Mouse (Mus musculus) urinary bladder, adult 2 months (tissue): Measurements from ENCODE around the gene Cd300ld3. TPM values are rescaled to one million over a fixed set of nuclear protein-coding genes. Genes with fewer than 3 reads are reported as not detected.

Source experiments
- DNase-seq: peaks from one replicate; pipeline ENCODE4 v3.0.0; 2022; ENCODE audit warnings: low spot score
- polyA plus RNA-seq: library from polyadenylated mRNA; depleted of rRNA; stranded (reverse); fragments of >200 nt; gene quantifications from 2 replicates; pipeline ENCODE4 v1.2.3, GENCODE M21; 2012; rRNA removed

Gene Cd300ld3
- 16.9 and 17.1 TPM in 2 replicates for polyA plus RNA-seq

DNA sequence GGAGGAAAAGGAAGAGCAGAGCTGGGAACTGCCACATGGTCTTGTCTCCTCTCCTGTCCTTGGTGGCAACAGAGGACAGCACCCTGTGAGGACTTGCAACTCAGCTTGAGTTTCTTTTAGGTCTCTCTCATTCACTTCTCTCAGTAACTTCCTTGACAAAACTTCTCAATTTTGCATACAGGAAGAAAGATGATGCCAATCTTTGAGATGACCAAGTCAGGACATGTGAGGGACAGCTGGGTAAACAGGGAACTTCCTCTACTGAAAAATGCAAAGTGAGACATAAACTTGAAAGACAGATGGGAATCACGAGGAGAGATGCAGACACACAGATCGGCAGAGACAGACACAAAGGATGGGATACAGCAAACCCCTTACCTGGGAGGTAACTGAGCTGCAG, at the start of gene Cd300ld3:
Gene Cd300ld3, minus strand, starts transcription at position 151 of the 400 bp plus-strand sequence.
- no peak for DNase-seq

DNA sequence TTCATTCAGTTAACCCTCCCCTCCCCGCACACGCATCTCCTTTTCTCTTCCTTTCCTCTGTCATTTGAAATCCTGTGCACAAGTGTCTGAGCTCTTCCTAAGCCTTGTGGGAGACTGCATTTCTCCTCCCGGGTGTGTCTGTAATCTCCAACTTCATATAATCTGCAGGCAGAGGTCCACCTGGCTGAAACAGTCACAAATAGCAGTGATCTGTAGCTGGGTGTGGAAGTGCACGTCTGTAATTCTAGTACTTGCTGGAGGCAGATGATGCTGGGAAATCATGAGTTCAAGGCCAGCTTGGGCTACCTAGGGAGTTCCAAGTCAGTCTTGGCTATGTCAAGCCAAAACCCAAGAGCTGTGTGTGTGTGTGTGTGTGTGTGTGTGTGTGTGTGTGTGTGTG, 43.9 kb upstream of the Cd300ld3 start:
- DNase-seq = no peak

DNA sequence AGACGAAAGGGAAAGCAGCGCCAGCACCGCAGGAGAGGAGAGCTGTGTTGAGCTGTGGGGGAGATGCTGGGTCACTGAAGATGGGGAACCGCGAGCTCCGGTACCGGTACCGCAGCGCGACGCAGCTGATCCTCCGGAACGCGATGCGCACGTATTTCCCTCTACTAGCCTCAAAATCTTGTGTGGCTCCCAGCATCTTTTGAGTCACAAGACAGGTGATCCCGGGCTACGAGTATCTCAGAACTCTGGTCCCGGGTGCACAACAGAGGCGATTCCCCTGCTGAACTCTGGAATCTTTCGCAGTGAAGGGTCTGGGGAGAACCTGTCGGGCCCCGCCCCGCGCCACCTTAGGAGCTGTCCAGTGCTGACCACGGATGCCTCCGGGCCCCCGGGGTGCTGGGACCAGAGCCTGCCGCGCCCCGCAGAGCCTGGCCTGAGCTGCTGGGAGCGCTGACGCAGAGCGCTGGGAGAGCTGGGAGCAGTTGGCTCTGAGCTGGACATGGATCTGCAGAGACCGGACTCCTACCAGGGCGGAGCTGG, 43.2 kb upstream of the Cd300ld3 start, which contains the start of gene Rab37:
Gene Rab37, plus strand, starts transcription at position 70 of the 540 bp plus-strand sequence.
- no peak for DNase-seq

DNA sequence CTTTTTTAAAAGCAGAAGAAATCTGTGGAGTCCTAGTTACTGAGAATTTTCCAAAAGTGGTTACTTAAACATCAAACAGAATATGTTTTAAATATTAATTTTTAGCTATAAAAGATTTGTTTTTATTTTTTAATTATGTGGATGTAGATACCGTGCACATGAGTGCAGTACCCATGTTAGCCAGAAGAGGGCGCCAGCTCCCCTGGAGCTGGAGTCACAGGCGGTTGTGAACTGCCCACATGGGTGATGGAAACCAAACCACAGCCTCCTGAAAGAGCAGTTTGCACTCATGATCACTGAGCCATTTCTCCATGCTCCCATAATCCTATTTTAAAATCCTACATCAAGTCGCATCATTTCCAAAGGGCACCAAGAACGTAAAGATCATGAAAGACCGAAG, 41.6 kb upstream of the Cd300ld3 start:
- DNase-seq = no peak

DNA sequence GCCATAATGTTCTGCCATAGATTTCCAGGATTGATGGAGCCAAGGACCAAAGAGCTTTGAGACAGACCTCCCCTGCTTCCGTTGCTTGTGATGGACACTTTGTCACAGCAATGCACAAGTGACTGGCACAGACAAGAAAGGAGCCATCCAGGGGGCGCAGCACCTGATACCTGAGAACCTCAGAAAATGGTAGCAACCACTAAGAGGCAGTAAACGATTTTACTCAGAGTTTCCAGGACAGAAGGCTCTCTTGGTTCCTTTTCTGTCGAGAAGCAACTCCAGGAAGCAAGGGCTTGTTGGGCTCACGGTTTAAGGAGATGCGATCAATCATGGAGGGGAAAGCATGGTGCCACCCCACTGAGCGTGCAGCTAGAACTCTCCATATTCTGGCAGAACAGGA, 38.0 kb upstream of the Cd300ld3 start:
- DNase-seq = no peak

DNA sequence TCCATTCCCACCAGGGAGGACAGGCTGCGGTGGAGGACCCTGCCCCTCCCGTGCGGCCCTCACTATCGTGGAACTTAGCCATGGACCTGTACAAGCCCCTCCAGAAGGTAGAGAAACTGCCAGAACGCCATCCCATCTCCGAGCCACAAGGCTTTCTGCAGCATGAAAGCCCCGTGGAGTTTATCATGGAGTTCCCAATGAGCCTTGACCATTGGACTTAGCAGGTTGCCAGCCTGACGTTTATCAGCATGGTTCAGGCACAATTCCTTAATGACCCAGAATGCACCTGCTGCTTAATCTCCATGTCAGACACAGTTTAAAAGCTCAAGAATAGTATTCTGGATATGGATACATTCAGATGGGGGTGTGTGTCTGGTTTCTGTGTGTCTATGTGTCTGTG, 36.9 kb upstream of the Cd300ld3 start:
- no peak for DNase-seq

DNA sequence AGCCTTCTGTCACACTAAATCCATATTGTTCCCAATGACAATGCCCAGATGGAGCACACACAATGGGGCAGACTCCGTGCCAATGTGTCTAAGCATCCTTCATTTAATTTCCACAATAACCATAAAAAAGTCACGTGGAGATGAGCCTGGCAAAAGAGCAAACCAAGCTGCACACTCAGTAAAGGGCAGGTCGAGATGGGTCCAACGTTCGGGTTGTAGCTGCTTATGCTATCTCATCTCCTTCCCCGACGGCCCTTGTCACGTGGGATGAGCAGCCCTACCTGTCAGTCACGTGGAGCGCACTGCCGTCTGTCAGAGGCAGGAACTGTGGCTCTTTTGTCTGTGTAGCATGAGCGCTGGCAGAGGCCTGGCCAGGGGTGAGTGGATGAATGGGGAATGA, 36.4 kb upstream of the Cd300ld3 start:
- DNase-seq = no peak

DNA sequence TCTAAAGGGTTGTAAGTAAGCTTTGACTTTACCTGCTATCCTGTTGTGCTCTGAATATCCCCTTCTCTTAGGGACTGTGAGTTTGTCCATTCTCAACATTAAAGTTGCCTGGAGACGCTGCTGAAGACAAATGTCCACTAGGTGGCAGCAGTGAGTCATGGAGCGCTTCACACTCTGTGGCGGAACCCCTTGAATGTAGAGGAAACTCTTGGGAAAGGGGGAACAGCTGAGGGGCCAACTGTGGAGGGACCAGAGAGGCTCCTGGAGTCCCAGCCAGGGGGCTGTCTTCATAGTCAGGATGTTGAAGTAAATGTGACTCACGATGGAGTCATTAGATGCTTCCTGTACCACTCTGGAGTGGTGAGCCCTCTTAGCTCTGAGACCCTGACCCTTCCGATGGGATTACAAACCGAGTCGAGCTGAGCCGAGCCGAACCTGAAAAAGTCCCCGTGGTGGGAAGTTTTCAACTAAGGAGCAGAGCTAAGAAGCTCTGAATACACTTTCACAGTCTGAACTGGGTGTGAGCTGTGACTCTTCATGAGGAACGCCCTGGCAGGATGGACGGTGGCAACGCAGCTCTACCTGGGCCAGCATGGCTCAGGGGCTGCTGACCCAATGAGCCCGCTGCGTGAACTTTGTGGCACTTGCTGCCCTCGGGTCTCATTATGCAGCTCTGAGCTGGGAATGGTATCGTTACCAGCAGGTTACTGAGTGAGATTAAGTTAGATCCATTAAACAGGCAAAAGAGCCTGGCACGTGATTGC, 35.3 kb upstream of the Cd300ld3 start:
- DNase-seq = no peak

DNA sequence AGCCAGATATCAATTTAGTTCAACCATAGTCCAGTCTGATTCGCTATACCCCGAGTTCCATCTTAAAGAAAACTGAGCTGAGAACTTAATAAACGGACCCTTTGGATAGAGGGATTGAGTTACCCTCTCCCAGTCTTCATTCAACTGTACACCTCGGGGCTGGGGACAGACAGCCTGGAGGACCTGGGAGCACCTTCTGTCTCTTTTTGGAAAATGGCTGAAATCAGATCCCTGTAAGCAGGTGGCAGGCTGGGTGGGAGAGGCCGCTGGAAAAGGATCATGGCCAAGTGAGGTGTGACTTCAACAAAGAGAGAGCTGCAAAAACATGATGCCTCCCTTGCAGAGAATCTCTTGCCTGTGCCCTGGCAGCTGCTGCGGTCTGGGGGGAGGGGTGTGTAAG, 34.0 kb upstream of the Cd300ld3 start:
- no peak for DNase-seq

DNA sequence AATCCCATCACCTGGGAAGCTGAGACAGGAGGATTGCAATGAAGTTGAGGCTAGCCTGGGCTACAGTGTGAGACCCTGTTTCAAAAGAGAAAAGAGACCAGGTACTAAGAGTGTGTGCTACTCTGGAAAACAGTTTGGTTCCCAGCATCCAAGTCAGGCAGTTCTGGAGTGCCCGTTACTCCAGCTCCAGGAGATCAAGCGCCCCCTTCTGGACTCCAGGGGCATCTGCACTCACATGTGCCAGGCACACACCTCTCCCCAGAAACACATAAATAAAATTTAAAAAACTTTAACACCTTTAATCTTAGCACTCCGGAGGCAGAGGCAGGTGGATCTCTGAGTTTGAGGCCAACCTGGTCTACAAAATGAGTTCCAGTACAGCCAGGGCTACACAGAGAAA, 33.2 kb upstream of the Cd300ld3 start:
- no peak for DNase-seq

DNA sequence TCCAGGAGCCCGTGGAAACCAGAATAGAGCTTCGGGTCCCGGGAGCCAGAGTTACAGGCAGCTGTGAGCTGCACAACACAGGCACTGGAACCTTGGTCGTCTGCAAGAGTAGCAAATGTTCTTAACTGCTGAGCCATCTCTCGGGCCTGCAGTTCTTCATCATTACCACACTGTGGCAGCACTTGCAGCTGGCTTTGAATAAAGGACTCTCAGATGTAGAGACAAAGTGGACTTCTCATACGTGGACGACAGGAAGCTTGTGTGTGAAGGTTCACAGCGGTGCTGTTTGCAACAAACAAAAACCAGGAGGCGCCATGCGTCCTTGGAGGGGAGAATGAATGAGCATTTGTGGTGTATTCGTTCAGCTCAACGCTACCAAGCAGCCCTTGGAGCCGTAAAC, 32.7 kb upstream of the Cd300ld3 start:
- DNase-seq = no peak

DNA sequence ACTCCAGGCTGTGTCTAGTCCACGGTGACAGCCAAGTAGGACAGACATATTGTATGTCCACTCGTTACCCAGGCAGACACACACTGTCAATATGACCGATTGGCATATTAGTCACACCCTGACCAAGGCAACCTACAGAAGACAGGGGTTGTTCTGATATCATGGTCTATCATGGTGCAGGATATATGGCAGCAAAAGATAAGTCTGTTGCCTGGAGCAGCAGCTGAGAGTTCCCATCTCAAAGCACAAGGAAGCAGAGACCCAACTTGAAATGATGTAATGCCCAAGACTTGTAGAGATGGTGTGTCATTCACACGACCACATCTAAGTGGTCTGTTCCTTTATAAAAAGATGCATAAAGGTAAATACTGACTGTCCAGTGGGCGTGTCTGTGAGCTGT, 30.5 kb upstream of the Cd300ld3 start:
- no peak for DNase-seq

DNA sequence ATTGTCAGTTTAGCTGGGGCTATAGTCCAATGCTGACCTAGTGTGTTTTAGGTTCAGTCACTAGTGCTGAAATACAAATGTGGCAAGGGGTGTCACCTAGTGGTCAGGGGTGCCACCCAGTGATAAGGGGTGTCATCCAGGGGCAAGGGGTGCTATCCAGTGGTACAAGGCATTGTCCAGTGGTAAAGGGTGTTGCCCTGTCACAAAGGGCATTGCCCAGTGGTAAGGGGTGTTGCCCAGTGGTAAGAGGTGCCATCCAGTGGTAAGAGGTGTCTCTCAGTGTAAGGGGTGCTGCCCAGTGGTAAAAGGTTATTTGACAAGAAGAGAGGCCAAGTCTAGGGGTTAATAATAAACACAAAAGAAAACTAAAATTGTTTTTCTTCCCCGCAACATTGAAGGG, 29.2 kb upstream of the Cd300ld3 start:
- no peak for DNase-seq

DNA sequence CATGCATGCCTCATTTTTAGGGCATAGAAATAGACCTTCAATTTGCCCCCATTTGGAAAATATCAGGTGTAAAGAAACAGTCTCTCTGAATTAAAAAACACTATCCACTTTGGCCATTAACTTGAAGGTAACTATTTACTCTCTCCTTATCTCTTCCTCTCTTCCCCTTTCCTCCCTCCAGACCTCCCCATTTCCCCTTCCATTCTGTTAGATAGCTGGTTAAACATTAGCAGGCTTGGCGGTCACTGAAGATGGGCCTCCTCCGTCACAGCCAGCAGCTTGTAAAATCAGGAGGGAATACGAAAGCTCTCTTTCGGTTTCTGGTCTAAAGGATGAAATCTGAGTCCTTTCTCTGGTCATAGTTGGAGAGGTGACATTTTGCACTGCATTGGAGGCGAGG, 27.6 kb upstream of the Cd300ld3 start:
- DNase-seq = no peak

DNA sequence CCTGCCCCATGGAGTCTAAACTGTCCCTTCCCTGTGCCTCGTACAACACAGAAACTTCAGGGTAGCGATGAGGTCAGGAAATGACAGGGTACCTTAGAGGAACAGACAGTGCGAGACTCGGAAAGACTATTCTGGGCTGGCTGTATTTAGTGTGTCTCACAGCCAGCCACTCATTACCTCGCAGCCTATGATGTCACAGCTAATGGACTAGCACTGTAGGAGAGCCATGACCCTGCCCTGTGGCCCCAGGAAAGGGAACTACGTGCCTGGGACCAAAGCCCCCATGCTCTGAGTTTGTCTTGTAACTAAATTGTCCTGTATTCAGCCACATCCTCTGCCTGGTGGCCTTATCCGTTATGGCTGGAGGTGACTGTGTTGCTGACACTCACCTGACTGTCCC, 27.2 kb upstream of the Cd300ld3 start:
- no peak for DNase-seq

DNA sequence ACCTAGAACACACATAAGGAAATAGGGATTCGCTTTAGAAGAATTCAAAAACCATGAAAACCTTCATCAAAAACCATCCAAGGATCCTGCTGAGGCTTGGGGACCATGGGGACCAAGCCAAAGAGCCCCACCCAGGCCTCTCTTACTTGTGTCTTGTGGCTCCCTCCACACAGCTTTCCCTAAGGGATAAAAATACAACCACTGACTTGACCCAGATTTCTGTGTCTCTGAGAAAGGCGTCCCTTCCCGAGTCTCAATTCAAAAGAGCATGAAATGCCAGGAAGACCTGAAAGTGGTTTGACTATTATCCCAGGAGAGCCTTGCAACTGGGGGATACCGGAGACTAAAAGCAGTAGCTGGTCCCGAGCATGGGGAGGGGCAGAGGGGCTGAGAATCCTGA, 24.8 kb upstream of the Cd300ld3 start:
- DNase-seq = no peak

DNA sequence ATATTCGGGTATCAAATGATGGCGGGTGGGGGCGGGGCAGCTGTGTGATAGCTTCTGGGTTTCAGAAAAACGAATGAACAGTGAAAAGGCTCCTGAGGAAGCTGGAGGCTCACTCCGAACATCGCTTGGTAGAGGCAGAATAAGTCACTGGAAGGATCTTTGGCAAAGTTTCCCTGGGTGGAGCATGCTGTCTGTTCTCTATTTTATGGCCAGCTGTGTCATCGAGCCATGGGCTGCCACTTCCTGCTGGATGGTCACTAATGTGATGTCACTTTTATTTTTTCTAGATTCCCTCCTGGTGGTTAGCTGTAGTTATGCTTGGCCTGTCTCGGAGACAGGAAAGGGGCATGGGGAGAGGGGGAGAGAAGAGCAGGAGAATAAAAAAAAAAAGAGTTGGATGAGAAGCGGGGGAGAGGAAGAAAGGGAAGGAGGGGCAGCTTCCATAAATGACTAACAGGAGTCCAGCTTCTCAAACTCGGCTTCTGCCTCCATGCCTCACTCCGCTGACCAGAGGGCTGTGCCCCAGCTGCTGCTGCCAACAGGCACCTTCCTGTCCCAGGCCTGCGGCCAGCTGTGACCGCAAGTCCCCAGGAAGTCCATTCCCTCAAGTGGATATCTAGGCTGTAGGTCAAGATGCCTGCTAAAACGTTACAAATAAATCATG, 23.6 kb upstream of the Cd300ld3 start:
- no peak for DNase-seq

DNA sequence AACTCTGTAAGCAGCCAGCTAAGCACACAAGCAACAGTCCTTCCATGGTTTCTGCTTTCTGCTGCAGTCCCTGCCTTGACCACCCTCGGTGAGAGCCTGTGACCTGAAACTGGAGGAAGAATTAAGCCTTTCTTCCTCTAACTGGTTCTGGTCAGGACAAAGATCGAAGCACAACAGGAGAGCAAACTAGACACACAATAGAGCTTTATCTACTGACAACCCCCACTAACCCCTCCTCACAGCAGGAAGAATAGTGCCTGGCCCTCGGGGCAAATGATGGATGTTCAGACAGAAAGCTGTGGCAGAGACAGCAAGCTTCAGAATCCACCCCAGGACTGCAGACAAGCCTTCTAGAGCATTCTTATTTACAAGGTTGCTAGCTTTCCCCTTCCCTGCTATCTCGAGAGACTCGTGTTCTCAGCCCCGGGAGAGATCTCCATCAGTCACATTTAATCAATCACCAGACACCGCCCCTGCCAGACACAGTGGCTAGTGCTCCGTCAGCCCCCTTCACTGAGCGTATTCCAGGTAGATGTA, 22.9 kb upstream of the Cd300ld3 start:
- no peak for DNase-seq

DNA sequence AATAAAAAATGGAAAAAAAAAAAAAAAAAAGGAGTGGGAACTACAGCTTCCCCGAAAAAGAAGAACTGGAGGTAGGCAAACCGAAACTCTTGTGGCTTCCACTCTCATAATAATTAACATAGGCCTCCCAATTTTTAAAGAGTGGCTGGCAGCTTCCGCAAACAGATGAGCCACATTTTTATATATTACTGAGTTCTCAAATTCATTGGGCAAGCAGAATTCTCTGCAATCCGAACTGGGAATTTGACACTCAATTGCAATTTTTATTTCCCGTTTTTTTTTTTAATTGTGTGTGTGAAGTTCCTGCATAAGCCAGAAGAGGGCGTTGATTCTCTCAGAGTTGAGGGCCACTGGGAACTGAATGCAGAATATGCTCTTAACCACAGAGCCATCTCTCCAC, 18.6 kb upstream of the Cd300ld3 start:
- no peak for DNase-seq

DNA sequence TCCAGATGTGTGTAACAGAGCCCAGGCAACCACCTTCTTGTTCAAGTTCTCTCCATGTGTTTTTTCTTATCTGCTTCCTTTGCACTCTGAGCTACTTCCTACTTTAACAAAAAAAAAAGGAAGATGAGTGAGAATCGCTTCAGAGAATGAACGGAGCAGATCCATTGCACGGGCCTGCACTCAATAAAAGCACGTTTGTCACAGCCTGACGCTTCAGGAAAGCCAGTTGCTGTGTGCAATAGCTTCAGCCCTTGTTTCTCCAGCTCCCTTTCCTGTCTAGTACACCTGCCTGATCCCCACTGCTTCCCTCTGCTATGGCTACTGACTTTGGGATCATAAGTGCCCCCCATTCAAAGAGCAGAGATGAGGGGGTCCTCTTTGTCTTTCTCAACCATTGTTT, 13.9 kb upstream of the Cd300ld3 start, which contains the start of gene Cd300e:
Gene Cd300e, minus strand, starts transcription at position 101 of the 400 bp plus-strand sequence.
- no peak for DNase-seq

DNA sequence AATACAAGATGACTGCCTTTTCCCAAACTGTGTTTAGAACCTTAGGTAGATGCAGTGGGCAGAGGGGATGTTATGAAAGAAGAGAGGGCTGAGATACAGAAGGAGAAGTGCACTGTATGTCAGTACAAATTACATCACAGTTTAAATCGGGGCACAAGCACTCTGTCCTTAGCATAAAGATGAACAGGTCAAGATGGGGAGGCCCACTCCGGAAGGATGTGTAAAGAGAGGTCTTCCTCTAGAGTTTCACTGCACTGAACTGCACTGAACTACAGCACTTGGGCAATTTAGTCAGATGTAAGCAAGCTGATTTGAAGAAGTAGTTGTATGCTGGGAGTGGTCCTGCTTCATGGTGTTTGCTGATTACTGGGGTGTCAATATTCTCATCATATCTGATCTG, 11.6 kb upstream of the Cd300ld3 start:
- DNase-seq = no peak

DNA sequence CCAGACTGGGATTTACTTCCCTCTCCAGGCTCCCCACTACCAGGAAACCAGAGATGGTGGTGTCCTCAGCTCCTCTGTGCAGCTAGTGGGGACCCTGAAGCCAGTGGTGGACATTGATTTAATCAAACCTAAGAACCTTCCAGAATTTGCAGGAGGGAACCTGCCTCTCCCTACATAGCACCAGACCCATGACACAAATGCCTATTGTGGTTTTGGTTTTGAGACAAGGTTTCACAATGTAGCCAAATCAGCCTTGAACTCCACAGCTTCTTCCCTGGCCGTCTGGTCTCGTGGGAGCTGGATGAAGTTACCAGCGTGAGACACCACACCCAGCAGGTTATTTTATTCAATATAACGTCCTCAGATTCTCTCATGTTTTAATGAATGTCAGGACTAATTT, 10.5 kb upstream of the Cd300ld3 start:
- DNase-seq = no peak

DNA sequence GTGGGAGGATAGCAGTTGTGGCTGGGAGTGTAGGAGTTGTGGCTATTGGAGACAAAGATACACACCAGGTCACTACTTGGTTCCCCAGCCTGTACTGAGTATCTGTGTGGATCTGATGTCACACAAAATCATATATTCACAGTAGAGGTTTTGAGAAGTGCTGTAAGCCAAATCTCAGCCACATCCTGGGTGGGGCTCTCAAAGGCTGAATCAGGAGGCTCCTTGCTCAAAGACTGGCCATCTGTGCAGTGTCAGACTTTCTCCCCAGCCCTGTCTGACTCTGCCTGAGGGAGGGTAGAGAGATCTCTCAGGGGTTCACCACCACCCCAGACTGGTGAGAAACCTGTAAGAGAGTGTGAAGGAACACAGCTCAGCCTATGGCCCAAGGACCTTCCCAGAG, 6.3 kb upstream of the Cd300ld3 start:
- no peak for DNase-seq
